Mouse (Mus musculus) forebrain, embryonic 14.5 days (tissue): ENCODE measurements around the gene Serpine1. TPM values are rescaled to one million over a fixed set of nuclear protein-coding genes. Genes with fewer than 3 reads are reported as not detected.

ENCODE experiments used
- ATAC-seq: fragments of 200-750 bp; cut with Nextera tagmentation; 2 replicates; pipeline ENCODE4 v1.8.0; 2017; ENCODE audit warnings: mild to moderate bottlenecking, moderate library complexity
- DNase-seq: peaks from one replicate; pipeline ENCODE4 v3.0.0-alpha.2; 2015; ENCODE audit warnings: low spot score
- H3K27ac ChIP-seq: fragments of 300-500 bp; sonication (generic); 2 replicates; pipeline ENCODE4 v1.5.1; 2014; ENCODE audit warnings: low read depth, mild to moderate bottlenecking, control low read depth, low read length, moderate library complexity
- H3K27me3 ChIP-seq: fragments of 300-500 bp; sonication (generic); replicated peaks from 2 replicates; pipeline ENCODE4 v1.6.1; 2014; ENCODE audit warnings: low read length, control low read depth, mixed read lengths; ENCODE audit not compliant: control insufficient read depth, insufficient read depth
- H3K36me3 ChIP-seq: fragments of 300-500 bp; sonication (generic); 2 replicates; pipeline ENCODE4 v1.6.1; 2014; ENCODE audit warnings: low read length, control low read depth; ENCODE audit not compliant: control insufficient read depth, insufficient read depth
- H3K4me1 ChIP-seq: fragments of 300-500 bp; sonication (generic); 2 replicates; pipeline ENCODE4 v1.6.1; 2014; ENCODE audit warnings: antibody characterized with exemption, low read length, control low read depth; ENCODE audit not compliant: control insufficient read depth, insufficient read depth
- H3K4me2 ChIP-seq: fragments of 300-500 bp; sonication (generic); 2 replicates; pipeline ENCODE4 v1.6.1; 2014; ENCODE audit warnings: mild to moderate bottlenecking, control low read depth, low read length
- H3K4me3 ChIP-seq: fragments of 300-500 bp; sonication (generic); 2 replicates; pipeline ENCODE4 v1.5.1; 2014; ENCODE audit warnings: low read depth, low read length, control low read depth
- H3K9ac ChIP-seq: fragments of 300-500 bp; sonication (generic); 2 replicates; pipeline ENCODE4 v1.6.1; 2014; ENCODE audit warnings: mild to moderate bottlenecking, low read length, control low read depth, moderate library complexity
- H3K9me3 ChIP-seq: fragments of 300-500 bp; sonication (generic); replicated peaks from 2 replicates; pipeline ENCODE4 v1.6.1; 2016; ENCODE audit warnings: low read length, control low read depth, mixed read lengths; ENCODE audit not compliant: control insufficient read depth
- WGBS: fragments of 180-500 bp; shearing (Covaris S2); extraction: QIAGEN DNeasy Blood & Tissue Kit; methylation state at CpG from one replicate; pipeline ENCODE4 v1.1.7; 2014; 5-methylcytosine and 5-hydroxymethylcytosine counted together
- polyA plus RNA-seq: library from polyadenylated mRNA; unstranded; fragments of >200 nt; fragmentation: Nextera tagmentation; extraction: Ambion mirVana; gene quantifications from 2 replicates; pipeline ENCODE4 v1.2.1, GENCODE M21; 2014

The Serpine1 gene
- polyA plus RNA-seq, 1 experiment from 2014 or later = 0.28 TPM

- no peak overlapping the region for H3K9ac ChIP-seq
- H3K27ac ChIP-seq = no peak overlapping the region
- ATAC-seq = no peak
- H3K4me2 ChIP-seq = no peak overlapping the region
- 92% methylated on average over 8 of the region's 8 CpGs for WGBS
- H3K36me3 ChIP-seq = no peaks in the 10 kb centered on the region
- no peak overlapping the region for H3K4me3 ChIP-seq
- H3K9me3 ChIP-seq = no peaks in the 10 kb centered on the region
- no peak for DNase-seq
- H3K27me3 ChIP-seq = no peaks in the 10 kb centered on the region
- H3K4me1 ChIP-seq = no peaks in the 10 kb centered on the region
These were observed 15.3 kb upstream of the Serpine1 start for GRCm38 (mm10) chr5:137087410-137087809.

GRCm38 (mm10) chr5:137085731-137086130 lies 13.7 kb upstream of the Serpine1 start:
- DNase-seq = no peak
- H3K36me3 ChIP-seq = no peaks in the 10 kb centered on the region
- no peak overlapping the region for H3K27ac ChIP-seq
- no peaks in the 10 kb centered on the region for H3K27me3 ChIP-seq
- no peak overlapping the region for H3K9ac ChIP-seq
- no peaks in the 10 kb centered on the region for H3K4me1 ChIP-seq
- no peak overlapping the region for H3K4me3 ChIP-seq
- WGBS = 82% methylated on average over 3 of the region's 3 CpGs
- no peak for ATAC-seq
- no peak overlapping the region for H3K4me2 ChIP-seq
- H3K9me3 ChIP-seq = no peaks in the 10 kb centered on the region

GRCm38 (mm10) chr5:137085021-137085420 lies 13.0 kb upstream of the Serpine1 start:
- no peak overlapping the region for H3K4me3 ChIP-seq
- no peaks in the 10 kb centered on the region for H3K36me3 ChIP-seq
- no peak overlapping the region for H3K4me2 ChIP-seq
- no peaks in the 10 kb centered on the region for H3K4me1 ChIP-seq
- no peak overlapping the region for H3K9ac ChIP-seq
- DNase-seq = no peak
- no peaks in the 10 kb centered on the region for H3K27me3 ChIP-seq
- WGBS = 85% methylated on average over 6 of the region's 6 CpGs
- no peak overlapping the region for H3K27ac ChIP-seq
- no peaks in the 10 kb centered on the region for H3K9me3 ChIP-seq
- ATAC-seq = no peak

GRCm38 (mm10) chr5:137083051-137083450 lies 11.0 kb upstream of the Serpine1 start:
- Histone ChIP-seq H3K36me3 (no peaks in the 10 kb centered on the region), H3K4me1 (no peaks in the 10 kb centered on the region), H3K4me2 (no peak overlapping the region), H3K4me3 (no peak overlapping the region), H3K27me3 (no peaks in the 10 kb centered on the region), H3K9me3 (no peaks in the 10 kb centered on the region), H3K27ac (no peak overlapping the region), H3K9ac (no peak overlapping the region)
- DNase-seq = no peak
- WGBS = 80% methylated on average over 4 of the region's 4 CpGs
- ATAC-seq = no peak

- no peaks in the 10 kb centered on the region for H3K27me3 ChIP-seq
These were observed 7.8 kb upstream of the Serpine1 start for GRCm38 (mm10) chr5:137079849-137080248.

GRCm38 (mm10) chr5:137078616-137079015 lies 6.5 kb upstream of the Serpine1 start:
- Histone ChIP-seq H3K36me3 (no peaks in the 10 kb centered on the region), H3K27me3 (no peaks in the 10 kb centered on the region), H3K27ac (no peak overlapping the region), H3K9ac (no peak overlapping the region), H3K4me3 (no peak overlapping the region), H3K4me2 (no peak overlapping the region), H3K9me3 (no peaks in the 10 kb centered on the region), H3K4me1 (no peaks in the 10 kb centered on the region)
- WGBS = 80% methylated on average over 6 of the region's 6 CpGs
- DNase-seq (no peak), ATAC-seq (no peak)

More at GRCm38 (mm10) chr5:137079849-137080248, 7.8 kb upstream of the Serpine1 start:
- no peak overlapping the region for H3K4me2 ChIP-seq
- WGBS = 72% methylated on average over 5 of the region's 5 CpGs
- DNase-seq (no peak), ATAC-seq (no peak)
- H3K9ac ChIP-seq = no peak overlapping the region
- H3K9me3 ChIP-seq = no peaks in the 10 kb centered on the region
- no peak overlapping the region for H3K27ac ChIP-seq
- no peaks in the 10 kb centered on the region for H3K36me3 ChIP-seq
- no peaks in the 10 kb centered on the region for H3K4me1 ChIP-seq
- H3K4me3 ChIP-seq = no peak overlapping the region

GRCm38 (mm10) chr5:137078041-137078440 lies 6.0 kb upstream of the Serpine1 start:
- Histone ChIP-seq H3K27me3 (no peaks in the 10 kb centered on the region), H3K4me3 (no peak overlapping the region), H3K9ac (no peak overlapping the region), H3K36me3 (no peaks in the 10 kb centered on the region), H3K4me2 (no peak overlapping the region), H3K9me3 (no peaks in the 10 kb centered on the region), H3K27ac (no peak overlapping the region), H3K4me1 (no peaks in the 10 kb centered on the region)
- no peak for ATAC-seq
- no peak for DNase-seq
- WGBS = 91% methylated on average over 14 of the region's 14 CpGs

GRCm38 (mm10) chr5:137077187-137077586 lies 5.1 kb upstream of the Serpine1 start:
- no peak for DNase-seq
- no peak overlapping the region for H3K9ac ChIP-seq
- H3K4me1 ChIP-seq = no peaks in the 10 kb centered on the region
- no peak overlapping the region for H3K27ac ChIP-seq
- H3K9me3 ChIP-seq = no peaks in the 10 kb centered on the region
- H3K4me3 ChIP-seq = no peak overlapping the region
- H3K36me3 ChIP-seq = no peaks in the 10 kb centered on the region
- H3K4me2 ChIP-seq = no peak overlapping the region
- no peaks in the 10 kb centered on the region for H3K27me3 ChIP-seq
- no peak for ATAC-seq
- WGBS = 92% methylated on average over 7 of the region's 7 CpGs

GRCm38 (mm10) chr5:137076191-137076930 lies 4.3 kb upstream of the Serpine1 start:
- DNase-seq (no peak), ATAC-seq (no peak)
- H3K4me3 ChIP-seq = no peak overlapping the region
- no peaks in the 10 kb centered on the region for H3K27me3 ChIP-seq
- H3K4me2 ChIP-seq = no peak overlapping the region
- no peaks in the 10 kb centered on the region for H3K36me3 ChIP-seq
- H3K27ac ChIP-seq = no peak overlapping the region
- no peaks in the 10 kb centered on the region for H3K9me3 ChIP-seq
- no peak overlapping the region for H3K9ac ChIP-seq
- 55% methylated on average over 12 of the region's 12 CpGs for WGBS
- no peaks in the 10 kb centered on the region for H3K4me1 ChIP-seq
